Mouse (Mus musculus): ENCODE results near the gene Tars2. TPM values are rescaled to one million over a fixed set of nuclear protein-coding genes. Genes with fewer than 3 reads are reported as not detected.

Gene Tars2
- polyA plus RNA-seq (2017; shearing (Covaris generic)): 90.1 TPM

DNA sequence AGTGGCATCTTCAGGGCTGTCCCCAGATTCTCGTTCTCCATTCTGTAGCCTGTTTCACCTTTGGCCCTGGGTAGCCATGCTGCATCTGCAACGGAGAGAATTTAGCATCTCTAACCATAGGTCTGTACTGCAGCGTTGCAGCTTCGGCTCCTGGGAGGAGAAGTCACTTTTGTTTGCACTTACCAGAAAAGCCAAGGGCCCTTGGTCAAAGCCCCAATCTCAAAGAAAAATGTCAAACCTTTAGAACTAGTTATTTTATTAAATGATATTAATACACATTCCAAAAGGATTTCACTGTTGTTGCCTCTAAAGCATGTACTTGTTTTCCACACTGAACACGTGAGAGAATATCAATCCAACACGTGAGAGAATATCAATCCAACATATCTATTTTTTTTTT is at the start of gene Tars2:
Gene Tars2 (minus strand): TSS at position 101 of the 400 bp plus-strand sequence.

DNA sequence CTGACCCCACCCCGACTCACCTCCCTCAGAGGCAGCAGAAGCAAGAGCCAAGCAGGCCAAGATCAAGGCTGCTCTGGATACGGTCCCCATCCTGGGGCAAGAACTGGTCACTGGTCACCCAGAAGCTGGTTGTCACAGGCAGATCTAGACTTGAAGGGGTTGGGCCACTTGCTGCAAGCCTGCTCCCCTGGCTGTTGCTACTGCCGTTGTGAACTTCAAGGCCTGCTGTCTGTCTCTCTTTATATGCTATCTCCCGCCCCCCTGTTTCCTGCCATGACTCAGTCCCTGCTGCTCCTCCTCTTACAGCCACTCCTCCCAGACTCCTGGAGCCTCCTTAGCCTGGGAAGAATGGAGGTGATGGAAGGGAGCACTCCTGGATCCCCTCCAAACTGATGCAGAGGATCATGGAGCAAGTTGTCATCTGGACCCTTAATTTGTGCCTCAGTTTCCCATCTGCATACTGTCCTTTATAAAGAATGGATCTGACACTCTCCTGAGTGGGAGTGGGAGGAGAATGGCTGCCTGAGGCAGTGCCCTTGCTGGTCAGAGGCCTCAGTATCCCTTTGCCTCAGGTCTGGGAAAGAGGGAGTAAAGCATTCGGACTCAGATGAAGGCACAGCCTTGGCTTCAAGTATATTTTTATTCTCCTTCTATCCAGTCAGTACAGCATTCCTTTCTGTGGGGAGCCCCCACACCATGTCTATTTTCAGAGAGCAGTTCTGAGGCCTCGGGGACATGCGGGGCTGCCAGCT is 20.5 kb downstream of the Tars2 start, which contains the start of gene Ecm1:
Gene Ecm1 (minus strand): TSS at position 217 of the 752 bp plus-strand sequence.

Other genes with a start within 250 kb of the Tars2 start
- gene Ctss, start 233.4 kb downstream of the Tars2 start, polyA plus RNA-seq (2017; shearing (Covaris generic)): 350 TPM
- not detected for gene Hormad1, start 200.5 kb downstream of the Tars2 start, polyA plus RNA-seq (2017; shearing (Covaris generic))
- 42.0 TPM for gene Golph3l, start 171.3 kb downstream of the Tars2 start, polyA plus RNA-seq (2017; shearing (Covaris generic))
- 84.3 TPM for gene Ensa, start 135.2 kb downstream of the Tars2 start, polyA plus RNA-seq (2017; shearing (Covaris generic))
- 602 TPM for gene Mcl1, start 101.4 kb downstream of the Tars2 start, polyA plus RNA-seq (2017; shearing (Covaris generic))
- gene Adamtsl4, start 72.3 kb downstream of the Tars2 start, polyA plus RNA-seq (2017; shearing (Covaris generic)): 14.3 TPM
- gene Ecm1, start 20.6 kb downstream of the Tars2 start, polyA plus RNA-seq (2017; shearing (Covaris generic)): 386 TPM
- 30.2 TPM for gene Rprd2, start 58.7 kb upstream of the Tars2 start, polyA plus RNA-seq (2017; shearing (Covaris generic))
- gene Prpf3, start 95.7 kb upstream of the Tars2 start, polyA plus RNA-seq (2017; shearing (Covaris generic)): 58.7 TPM
- 216 TPM for gene Mrps21, start 111.3 kb upstream of the Tars2 start, polyA plus RNA-seq (2017; shearing (Covaris generic))
- gene Ciart, start 122.0 kb upstream of the Tars2 start, polyA plus RNA-seq (2017; shearing (Covaris generic)): 5.8 TPM
- not detected for gene BC028528, start 131.8 kb upstream of the Tars2 start, polyA plus RNA-seq (2017; shearing (Covaris generic))
- 63.2 TPM for gene Aph1a, start 133.8 kb upstream of the Tars2 start, polyA plus RNA-seq (2017; shearing (Covaris generic))
- gene Car14, start 144.5 kb upstream of the Tars2 start, polyA plus RNA-seq (2017; shearing (Covaris generic)): not detected
- 197 TPM for gene Anp32e, start 169.0 kb upstream of the Tars2 start, polyA plus RNA-seq (2017; shearing (Covaris generic))
- 9.1 TPM for gene Plekho1, start 235.8 kb upstream of the Tars2 start, polyA plus RNA-seq (2017; shearing (Covaris generic))